Mouse (Mus musculus) c-Kit-positive CD71-positive TER-119-negative erythroid progenitor cells, embryonic 14.5 days (primary cell): ENCODE data around the gene Adam22.
"Not testable (repeated sequence)": the region's sequence is repeated elsewhere in the genome, so short reads cannot be mapped to it uniquely, and the experiment has no call there.

ENCODE experiments used
- DNase-seq: peaks from one replicate; pipeline ENCODE4 v3.0.0-alpha.2; 2013; ENCODE audit warnings: low read depth

Adam22 gene

GRCm38 (mm10) chr5:8056141-8057017, 311.6 kb downstream of the Adam22 start:
- peak; percentile 52 for DNase-seq

- no peak for DNase-seq
These were observed 312.2 kb downstream of the Adam22 start for GRCm38 (mm10) chr5:8055721-8056129.

DNA sequence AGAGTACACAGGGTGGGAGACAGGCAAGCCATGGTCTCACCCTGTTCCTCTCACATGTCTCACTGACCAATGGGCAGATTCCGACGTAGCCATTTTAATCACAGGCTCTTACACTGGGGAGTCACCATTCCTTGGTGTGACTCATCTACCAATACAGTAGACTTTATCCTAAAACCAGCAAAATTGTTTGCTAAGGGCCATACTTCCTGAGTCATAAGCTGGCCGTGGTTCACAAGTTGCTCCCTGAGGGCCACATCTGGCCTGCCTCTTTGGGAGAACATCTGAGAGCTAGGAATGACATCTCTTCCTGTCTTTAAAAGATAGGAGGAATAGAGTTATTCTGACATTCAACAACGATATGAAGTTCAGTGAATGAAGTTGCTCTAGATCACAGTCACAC, 314.1 kb downstream of the Adam22 start:
- DNase-seq = no peak

DNA sequence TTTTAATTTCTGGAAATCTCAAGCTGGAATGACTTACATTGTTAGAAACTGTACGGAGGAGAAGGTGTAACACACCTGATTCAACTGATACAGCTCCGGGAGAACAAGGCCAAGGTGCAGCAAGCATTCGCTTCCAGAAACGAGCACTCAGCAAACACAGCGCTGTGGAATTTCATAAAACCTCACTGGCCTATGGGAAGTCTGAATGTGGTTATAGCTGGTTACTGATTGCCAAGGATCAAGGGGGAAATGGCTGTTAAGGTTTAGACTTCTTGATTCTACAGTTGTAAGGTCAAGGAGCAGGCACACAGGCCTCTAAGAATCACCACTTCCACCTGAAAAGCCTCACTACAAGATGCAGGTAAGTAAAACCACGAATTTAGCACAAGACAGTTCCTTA, 322.1 kb downstream of the Adam22 start, which contains the start of gene Sri:
TSS of gene Sri (plus strand) at position 224 of the 400 bp plus-strand sequence.
- no peak for DNase-seq

GRCm38 (mm10) chr5:8034596-8034995, 333.4 kb downstream of the Adam22 start:
- DNase-seq = not testable (repeated sequence)
